Mouse (Mus musculus): ENCODE results near the gene Mid1.
"Not testable (repeated sequence)": the region's sequence is repeated elsewhere in the genome, so short reads cannot be mapped to it uniquely, and the experiment has no call there.

Mid1 gene

DNA sequence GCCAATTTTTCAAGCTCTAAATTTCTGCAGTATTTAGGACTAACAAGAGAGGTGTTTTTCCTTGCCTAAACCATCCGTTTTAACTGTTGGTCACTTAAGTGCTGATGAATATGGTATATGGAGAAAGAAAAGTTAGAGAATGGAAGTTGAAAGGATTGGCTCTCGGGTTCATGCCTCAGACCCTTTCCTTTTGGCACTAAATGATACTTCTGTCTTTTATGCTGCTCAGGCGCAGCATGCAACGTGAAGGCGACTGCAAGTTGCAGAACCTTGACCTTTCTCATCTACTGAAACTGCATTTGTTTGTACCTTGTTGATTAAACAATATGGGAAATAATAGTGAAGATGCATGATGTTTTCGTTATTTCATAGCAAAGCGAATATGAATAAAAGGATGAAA is 285.5 kb downstream of the Mid1 start:
- not testable (repeated sequence) for DNase-seq (ENCODE audit: low read depth, low spot score)

DNA sequence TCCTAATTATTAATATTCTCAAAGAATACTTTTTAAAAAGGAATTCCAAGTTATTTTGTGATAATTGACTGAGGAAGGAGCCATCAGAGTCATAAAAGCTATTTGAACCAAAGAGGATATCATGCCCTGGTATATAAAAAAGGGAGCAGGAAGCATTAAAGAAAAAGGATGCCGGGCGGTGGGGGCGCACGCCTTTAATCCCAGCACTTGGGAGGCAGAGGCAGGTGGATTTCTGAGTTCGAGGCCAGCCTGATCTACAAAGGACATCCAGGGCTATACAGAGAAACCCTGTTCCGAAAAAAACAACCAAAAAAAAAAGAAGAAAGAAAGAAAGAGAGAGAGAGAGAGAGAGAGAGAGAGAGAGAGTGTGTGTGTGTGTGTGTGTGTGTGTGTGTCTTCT is 286.6 kb downstream of the Mid1 start:
- DNase-seq (ENCODE audit: low read depth, low spot score), result not testable (repeated sequence)

DNA sequence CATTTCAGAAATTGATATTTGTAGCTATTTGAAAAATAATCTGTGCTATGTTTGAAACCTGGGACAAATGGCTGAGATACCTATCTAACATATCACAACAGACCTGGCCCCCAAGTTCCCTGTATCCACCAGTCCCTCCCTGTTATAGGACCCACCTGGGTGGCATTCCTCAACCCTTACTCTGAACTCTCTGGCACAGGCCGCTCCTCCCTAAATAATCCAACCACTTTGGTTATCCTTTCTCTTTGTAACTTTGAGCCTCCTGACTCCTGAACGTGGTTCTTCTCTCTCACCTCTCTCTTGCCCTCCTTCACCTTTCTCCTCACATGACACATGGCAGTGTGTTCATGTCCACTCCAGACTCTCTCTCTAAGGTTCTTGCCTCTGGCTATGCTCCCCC is 287.1 kb downstream of the Mid1 start:
- DNase-seq (ENCODE audit: low read depth, low spot score), result not testable (repeated sequence)

DNA sequence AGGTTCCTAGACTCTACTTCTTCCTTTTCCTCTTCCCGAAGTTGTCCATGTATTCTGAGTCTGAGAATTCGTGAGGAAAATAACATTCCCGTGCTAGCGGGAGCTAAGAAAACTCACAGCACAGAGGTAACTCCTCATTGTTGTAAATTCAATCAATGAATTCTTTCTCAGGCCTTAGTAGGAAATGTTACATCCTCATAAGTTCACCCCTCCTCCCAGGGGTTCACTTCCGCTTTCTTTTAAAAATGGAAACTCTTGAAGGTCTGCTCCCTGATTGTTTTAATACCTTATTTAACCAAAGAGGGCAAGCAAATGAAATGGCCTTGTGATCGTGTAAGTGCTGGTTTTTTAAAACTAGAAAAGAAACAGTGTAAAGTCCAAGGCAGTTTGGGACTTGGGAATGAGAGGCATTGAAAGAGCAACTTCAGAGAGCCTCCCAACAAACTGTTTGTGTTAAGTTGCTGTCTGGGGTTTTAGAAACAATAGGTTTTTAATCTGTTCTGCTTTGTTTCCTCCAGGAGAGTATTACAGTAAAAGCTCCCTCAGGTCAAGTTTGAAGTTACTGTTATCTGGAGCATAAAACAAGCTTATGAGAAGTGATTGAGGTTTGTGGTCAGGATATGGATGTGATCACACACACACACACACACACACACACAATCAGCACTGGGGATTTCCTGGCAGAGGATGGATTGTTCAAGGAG is 287.9 kb downstream of the Mid1 start:
- not testable (repeated sequence) for DNase-seq (ENCODE audit: low read depth, low spot score)

DNA sequence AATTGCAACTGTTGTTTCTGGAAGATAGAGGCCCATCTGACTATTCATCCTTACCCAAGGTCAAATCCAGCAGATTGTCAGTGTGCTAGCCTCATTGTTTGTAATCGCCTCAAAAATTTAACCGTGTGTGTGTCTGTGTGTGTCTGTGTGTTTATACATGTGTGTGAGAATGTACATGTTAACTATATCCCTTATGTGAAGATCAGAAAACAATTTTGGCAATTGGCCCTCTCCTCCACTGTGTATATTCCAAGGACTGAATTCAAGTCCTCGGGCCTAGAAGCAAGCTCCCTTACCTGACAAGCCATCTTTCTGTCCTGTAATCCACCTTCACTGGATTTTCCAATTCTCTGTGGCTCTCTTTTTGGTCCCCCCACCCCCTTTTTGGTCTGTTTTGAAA is 288.8 kb downstream of the Mid1 start:
- not testable (repeated sequence) for DNase-seq (ENCODE audit: low read depth, low spot score)

DNA sequence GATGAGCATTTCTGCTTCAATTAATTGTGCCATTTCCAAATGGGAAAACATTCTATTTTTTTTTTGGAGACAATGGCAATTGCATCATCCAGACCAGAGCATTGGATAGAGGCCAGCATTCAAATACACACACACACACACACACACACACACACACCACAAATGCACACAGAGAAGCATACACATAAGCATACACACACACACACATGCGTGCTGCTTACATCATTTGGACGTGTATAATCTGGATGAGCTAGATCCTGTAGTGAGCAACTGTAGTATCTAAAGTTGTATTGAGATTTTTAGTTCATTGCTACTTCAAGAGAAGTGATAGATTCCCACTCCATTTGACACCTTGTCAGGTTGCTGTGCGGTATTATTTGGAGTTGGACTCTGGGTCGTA is 289.5 kb downstream of the Mid1 start:
- not testable (repeated sequence) for DNase-seq (ENCODE audit: low read depth, low spot score)

DNA sequence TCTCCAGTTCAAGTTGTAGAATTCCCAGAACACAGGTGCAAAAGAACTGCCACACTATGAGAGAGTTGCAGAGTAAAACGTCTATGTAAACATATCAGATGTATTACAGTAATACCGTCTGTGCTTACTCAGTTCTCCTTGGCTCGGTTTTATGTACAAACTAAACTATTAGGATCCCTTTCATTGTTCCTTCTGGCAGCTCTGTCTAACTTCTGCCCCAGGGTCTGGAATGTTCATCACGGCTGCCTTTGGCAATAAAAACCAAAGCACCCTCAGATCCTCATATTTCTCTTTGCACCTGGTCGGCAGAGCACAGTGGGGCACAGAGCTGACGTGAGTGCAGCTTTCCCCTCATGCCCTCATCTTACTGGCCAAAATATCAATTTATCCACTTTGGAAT is 290.0 kb downstream of the Mid1 start:
- not testable (repeated sequence) for DNase-seq (ENCODE audit: low read depth, low spot score)

DNA sequence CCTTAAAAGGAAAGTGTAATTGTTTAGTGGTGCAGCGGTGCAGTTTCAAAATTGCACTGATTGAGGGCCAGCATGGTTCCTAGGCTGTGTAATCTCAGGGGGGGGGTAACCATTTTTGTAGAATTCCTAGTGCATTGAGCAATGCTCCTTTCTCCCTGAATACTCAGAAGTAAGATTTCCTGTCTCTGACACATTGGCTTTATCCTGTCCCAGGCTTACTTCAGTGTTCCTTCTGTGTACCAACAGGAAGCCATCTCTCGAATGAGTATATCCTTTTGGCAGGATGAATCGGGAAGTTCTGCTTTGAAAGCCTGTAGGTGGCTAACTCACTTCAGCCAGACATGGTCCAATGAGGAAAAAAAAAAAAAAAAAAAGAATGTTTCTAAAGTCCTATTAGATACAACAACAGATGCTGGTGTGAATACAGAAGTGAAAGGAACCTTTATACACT is 290.7 kb downstream of the Mid1 start:
- not testable (repeated sequence) for DNase-seq (ENCODE audit: low read depth, low spot score)

DNA sequence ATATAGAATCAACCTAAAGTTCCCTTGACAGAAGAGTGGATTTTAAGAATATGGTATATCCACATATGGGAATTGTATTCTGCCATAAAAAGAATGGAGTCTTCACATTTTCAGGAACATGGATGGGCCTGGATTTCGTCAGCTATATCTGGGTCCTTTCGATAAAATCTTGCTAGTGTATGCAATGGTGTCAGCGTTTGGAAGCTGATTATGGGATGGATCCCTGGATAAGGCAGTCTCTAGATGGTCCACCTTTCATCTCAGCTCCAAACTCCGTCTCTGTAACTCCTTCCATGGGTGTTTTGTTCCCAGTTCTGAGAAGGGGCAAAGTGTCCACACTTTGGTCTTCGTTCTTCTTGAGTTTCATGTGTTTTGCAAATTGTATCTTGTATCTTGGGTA is 291.3 kb downstream of the Mid1 start:
- DNase-seq (ENCODE audit: low read depth, low spot score), result not testable (repeated sequence)

DNA sequence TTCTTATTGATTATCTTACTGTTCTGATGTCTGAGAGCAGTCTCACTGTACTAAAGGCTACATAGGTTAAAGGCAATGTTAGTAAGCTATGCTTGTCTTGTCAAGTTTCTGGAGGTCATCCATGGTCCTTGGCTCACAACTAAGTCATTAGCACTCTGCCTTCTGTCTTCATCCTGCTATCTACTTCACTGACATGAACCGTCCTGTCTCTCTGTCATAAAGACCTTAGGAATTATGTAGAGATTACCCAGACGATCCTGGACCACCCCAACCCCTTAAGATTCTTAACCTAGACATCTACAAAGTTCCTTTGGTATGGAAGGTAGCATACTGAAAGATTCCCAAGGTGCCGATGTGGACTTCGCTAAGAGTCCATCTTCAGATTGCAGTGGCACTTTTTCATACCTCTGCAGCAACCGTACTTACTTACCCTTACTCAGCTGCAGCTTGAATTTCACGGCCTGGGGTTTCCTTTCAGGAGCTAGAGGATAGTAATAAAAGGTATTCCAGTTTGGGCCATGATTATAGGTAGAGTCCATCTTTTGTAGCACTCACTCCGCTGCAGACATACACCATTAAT is 292.9 kb downstream of the Mid1 start:
- not testable (repeated sequence) for DNase-seq (ENCODE audit: low read depth, low spot score)

DNA sequence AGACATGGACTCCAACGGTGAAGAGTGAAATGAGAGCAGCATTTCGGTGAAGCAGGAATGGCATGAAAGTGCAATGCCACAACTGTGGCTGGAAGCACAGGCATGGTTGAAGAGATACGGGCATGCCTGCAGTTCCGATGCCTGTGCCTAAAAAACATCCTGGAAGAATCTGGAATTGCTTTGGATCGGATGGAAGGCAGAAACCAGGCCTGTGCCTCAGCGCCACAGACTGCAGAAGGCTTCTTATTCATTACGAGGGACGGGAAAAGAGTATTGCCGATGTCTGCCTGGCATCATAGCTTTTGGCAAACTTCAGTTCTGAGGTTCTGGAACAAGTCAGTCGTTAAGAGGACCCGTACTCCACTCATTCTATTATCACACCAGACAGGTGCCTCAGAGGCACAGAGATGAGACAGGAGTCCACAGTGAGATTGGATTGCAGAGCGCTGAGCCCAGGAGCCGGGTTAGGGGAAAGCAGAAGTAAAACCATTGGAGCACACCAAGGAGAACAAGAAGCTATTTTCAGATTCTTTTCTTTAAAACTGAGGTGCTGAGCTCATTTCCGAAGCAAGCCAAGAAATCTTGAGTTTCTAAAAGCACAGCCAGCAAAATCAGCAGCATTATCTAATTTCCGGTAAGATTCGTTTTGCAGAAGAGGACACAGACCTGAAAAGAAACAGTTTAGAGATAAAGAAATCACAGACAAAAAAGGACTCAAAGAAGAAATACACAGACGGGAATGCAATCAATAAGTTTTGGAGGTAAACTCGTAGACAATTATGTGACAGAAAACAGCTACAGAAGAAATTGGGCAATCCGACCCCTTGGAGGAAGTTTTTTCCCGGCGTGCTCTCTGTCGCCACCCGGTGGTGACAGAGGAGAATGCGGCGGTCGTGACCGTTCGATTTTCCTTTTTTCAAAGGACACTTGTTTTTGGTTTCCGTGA is 293.7 kb downstream of the Mid1 start:
- DNase-seq (ENCODE audit: low read depth, low spot score), result not testable (repeated sequence)

DNA sequence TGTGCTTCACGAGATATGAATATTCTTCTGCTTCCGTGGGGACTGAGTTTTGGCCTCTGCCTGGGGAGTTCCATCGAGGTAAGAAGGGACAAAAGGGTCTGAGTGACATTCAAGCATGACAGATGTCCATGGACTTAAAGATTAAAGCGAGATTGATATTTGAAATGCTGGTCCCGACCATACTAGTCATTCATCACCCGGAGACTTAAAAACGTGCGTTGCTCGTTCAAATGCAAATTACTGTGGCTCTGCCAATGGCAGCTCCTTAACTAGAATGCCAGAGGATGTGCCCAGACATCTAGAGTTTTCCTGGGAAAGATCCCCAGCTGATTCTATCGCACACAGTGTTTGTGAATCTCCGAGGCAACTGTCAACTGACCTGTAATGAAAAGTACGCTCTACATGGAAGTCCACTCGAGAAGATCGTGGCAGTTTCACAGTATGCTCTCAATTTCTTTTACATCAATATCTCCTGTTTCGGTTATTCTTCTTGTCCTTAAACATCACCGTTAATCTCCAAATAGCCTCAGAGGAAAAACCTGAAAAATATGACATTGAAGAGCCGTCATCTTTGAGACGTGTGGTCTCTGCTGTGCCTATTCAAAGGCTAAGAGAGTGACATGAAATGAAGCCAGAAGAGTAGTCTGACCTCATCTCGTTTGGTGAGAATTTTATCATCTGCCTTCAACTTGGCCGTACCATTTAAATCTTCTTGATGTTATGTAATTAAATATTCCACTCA is 294.6 kb downstream of the Mid1 start:
- DNase-seq (ENCODE audit: low read depth, low spot score), result not testable (repeated sequence)

DNA sequence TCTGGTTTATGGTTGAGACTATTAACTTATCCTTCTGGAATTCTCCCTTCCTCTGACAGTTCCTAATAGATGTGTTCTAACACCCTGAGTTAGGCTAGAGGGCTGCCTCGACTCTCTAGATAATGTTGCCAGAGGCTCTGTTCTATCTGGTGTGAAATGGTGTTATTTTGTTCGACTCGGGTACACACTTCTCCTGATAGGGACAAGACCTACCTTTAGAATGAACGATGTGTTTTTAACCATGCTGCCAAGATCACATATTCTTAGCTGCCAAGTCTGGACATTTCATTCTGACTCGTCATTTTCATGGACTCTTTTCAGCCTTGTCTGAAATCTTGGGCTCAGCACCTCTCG is 295.2 kb downstream of the Mid1 start:
- not testable (repeated sequence) for DNase-seq (ENCODE audit: low read depth, low spot score)

DNA sequence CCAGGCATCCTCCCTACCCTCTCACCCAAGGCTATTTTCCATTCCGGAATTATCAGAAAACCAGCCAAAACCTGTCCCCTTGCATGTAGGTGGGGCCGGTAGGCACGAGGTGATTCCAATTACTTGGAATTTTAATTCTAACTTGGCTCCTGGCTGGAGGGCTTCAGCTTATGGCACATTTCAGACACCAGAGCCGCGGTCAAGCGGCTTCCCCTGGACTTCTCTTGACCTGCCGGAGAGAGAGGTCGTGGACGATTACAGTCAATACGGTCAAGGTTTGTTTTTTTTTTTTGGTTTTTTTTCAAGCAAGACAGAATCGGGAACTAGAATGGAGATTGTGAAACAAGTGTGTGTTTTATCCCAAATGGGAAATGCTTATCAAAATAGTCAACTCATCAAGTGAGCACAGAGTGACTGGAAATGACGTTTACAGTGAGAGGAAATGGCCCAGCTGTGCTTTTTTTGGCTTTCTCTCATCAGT is 295.9 kb downstream of the Mid1 start:
- DNase-seq (ENCODE audit: low read depth, low spot score), result no peak

DNA sequence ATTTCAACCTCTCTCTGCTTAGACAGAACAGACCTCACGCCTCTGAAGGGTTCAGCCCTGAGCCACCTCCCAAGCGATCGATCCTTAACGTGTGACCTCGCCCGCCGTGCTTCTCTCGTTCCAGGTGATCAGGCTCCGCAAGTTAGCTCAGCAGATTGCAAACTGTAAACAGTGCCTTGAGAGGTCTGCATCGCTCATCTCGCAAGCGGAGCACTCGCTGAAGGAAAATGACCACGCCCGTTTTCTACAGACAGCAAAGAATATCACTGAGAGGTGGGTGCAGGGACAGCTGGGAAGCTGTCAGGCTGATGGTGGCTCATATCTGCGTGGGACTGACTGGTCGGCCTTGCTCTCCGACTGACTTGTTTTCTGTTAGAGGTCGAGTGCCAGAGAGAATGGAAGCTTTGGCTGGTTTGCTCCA is 296.8 kb downstream of the Mid1 start:
- not testable (repeated sequence) for DNase-seq (ENCODE audit: low read depth, low spot score)

DNA sequence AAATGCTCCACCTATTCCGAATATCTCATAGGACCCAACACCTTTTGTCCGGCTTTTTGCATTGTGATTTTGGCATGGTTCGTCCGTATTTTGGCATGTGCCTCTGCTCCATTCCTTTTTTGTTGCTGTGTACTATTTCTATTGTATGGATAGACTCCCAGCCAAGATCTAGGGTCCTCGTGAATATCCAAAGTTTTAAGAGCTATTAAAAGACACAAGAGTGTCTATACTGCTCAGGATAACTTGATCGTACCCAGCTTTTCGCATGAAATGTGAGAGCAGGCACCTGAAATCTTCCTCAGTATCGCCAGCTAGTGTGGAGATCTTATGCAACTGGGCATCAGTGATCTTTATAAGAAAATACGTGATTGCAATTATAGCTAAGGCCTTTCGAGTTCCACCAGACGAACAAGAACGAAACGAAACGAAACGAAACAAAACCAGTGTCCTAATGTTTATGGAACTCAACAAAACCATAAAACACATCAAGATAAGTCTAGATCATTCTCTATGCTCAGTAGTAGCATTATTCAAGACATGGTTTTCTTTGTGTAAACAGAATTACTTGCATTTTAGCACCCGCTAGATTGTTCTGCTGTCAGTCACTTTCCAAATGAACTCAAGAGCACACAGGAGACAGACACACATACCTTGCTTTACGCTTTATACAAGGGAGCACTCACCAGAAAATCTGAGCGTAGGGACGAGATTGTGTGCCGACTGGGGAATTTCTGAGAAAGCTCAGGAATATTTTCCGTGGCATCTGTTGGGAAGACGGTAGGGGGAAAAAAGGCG is 297.8 kb downstream of the Mid1 start:
- not testable (repeated sequence) for DNase-seq (ENCODE audit: low read depth, low spot score)

DNA sequence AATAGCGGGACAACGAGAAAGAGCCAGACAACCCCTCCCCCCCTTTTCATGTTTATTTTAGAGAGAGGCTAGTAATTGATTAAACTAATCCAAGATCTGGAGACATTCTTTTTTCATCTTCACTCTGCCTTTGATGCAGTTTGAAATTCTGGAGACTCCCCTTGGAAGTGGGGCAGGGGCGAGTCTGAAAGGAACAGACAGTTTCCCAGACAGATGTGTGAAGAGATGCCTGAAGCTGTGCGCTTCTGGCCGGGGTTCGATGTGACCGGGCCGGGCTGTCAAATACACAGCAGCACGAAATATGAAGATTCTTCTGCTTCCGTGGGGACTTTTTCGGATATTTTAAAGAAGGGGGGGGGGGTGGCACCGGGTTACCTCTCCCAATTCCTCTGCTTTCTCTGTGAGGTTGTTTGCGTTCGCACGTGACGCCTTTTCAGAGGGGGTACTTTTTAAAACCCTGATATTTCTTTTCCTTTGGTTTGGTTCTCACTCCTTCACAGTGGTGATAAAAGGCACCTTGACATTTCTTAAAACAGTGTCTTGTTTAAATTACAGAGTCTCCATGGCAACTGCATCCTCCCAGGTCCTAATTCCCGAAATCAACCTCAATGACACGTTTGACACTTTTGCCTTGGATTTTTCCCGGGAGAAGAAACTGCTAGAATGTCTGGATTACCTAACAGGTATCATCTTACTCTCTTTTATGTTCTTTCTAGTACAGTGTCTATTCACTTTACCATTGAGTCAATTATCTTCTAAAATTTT is 298.6 kb downstream of the Mid1 start:
- not testable (repeated sequence) for DNase-seq (ENCODE audit: low read depth, low spot score)

DNA sequence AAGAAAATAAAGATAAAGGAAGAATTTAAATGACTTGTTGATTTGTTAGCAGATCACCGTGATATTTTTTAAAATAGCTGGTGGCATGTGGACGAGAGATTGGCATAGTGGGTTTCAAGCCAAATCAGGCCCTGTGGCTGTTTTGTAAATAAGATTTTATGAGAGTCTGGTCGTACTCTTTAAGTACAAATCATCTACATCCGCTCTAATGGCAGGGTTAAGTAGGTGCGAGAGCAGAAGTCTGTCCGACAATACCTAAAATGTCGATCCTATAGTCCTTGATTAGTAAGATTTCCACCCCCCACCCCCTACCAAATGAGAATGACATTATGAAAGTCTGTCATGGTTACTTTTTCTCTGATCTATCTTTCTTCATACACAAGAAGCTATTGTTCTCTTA is 299.3 kb downstream of the Mid1 start:
- DNase-seq (ENCODE audit: low read depth, low spot score), result not testable (repeated sequence)

DNA sequence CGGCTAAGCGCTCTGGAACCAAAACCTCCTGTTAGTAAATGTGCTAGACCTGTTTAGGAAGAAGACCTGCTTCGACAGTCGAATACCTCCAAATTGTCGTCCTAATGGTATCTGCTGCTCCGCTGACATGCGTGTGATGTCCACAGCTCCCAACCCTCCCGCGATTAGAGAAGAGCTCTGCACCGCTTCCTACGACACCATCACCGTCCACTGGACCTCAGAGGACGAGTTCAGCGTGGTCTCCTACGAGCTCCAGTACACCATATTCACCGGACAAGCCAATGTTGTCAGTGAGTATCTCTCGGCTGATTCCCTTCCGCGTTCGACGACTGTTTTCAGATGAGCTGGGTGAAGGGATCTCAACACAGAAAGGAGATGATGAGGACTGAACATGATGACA is 299.9 kb downstream of the Mid1 start:
- DNase-seq (ENCODE audit: low read depth, low spot score), result not testable (repeated sequence)

DNA sequence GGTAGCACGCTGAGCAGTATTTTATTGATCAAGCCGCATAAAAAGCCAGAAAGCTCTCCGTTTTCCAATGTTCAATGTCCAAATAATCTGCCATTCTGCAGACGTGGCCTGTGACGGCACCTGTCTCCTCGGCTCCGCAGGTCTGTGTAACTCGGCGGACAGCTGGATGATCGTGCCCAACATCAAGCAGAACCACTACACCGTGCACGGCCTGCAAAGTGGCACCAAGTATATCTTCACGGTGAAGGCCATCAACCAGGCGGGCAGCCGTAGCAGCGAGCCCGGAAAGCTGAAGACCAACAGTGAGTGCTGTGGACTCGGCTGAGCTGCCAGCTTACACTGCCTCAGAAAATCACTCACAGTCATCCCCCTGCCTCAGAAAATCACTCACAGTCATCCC is 300.8 kb downstream of the Mid1 start:
- not testable (repeated sequence) for DNase-seq (ENCODE audit: low read depth, low spot score)

Data from WW6 (cell line).